Mouse (Mus musculus) lung, embryonic 15.5 days (tissue): Measurements from ENCODE around the gene Arfgef2. TPM values are rescaled to one million over a fixed set of nuclear protein-coding genes. Genes with fewer than 3 reads are reported as not detected.

Source experiments
- ATAC-seq: fragments of 200-750 bp; cut with Nextera tagmentation; 2 replicates; pipeline ENCODE4 v1.8.0; 2017; ENCODE audit warnings: moderate number of reproducible peaks, borderline replicate concordance; ENCODE audit not compliant: low FRiP score, low TSS enrichment; ENCODE audit errors: extremely low read depth
- H3K27ac ChIP-seq: fragments of 300-500 bp; sonication (generic); 2 replicates; pipeline ENCODE4 v1.5.1; 2015; ENCODE audit warnings: moderate library complexity, mild to moderate bottlenecking, inconsistent platforms
- H3K27me3 ChIP-seq: fragments of 300-500 bp; sonication (generic); 2 replicates; pipeline ENCODE4 v1.6.1; 2015; ENCODE audit warnings: inconsistent platforms
- H3K36me3 ChIP-seq: fragments of 300-500 bp; sonication (generic); 2 replicates; pipeline ENCODE4 v1.6.1; 2015; ENCODE audit warnings: inconsistent platforms
- H3K4me1 ChIP-seq: fragments of 300-500 bp; sonication (generic); 2 replicates; pipeline ENCODE4 v1.6.1; 2015; ENCODE audit warnings: inconsistent platforms
- H3K4me2 ChIP-seq: fragments of 300-500 bp; sonication (generic); 2 replicates; pipeline ENCODE4 v1.6.1; 2015; ENCODE audit warnings: inconsistent platforms, mild to moderate bottlenecking, moderate library complexity
- H3K4me3 ChIP-seq: fragments of 300-500 bp; sonication (generic); 2 replicates; pipeline ENCODE4 v1.5.1; 2015; ENCODE audit warnings: mild to moderate bottlenecking, inconsistent platforms
- H3K9ac ChIP-seq: fragments of 300-500 bp; sonication (generic); 2 replicates; pipeline ENCODE4 v1.6.1; 2015; ENCODE audit warnings: inconsistent platforms
- H3K9me3 ChIP-seq: fragments of 300-500 bp; sonication (generic); 2 replicates; pipeline ENCODE4 v1.6.1; 2016; ENCODE audit warnings: inconsistent platforms
- WGBS: fragments of 180-500 bp; shearing (Covaris S2); methylation state at CpG from one replicate; pipeline ENCODE4 v1.1.7; 2015; 5-methylcytosine and 5-hydroxymethylcytosine counted together
- polyA plus RNA-seq: library from polyadenylated mRNA; unstranded; fragments of >200 nt; fragmentation: Nextera tagmentation; extraction: Ambion mirVana; gene quantifications from 2 replicates; pipeline ENCODE4 v1.2.1, GENCODE M21; 2015

Gene Arfgef2
- polyA plus RNA-seq, 1 experiment from 2014 or later = 5.0 TPM

- 83% methylated on average over 13 of the region's 13 CpGs for WGBS
- ATAC-seq = no peak
- peaks cover 14% of the 10 kb centered on the region for H3K36me3 ChIP-seq
Observed at GRCm38 (mm10) chr2:166896368-166896767, 91.0 kb downstream of the Arfgef2 start.

GRCm38 (mm10) chr2:166896974-166897373 is 91.6 kb downstream of the Arfgef2 start:
- H3K4me3 ChIP-seq = no peak overlapping the region
- ATAC-seq = no peak
- peaks cover 11% of the 10 kb centered on the region for H3K36me3 ChIP-seq
- no peaks in the 10 kb centered on the region for H3K27me3 ChIP-seq
- H3K4me2 ChIP-seq = no peak overlapping the region
- 77% methylated on average over 12 of the region's 12 CpGs for WGBS
- no peak overlapping the region for H3K9ac ChIP-seq
- no peak overlapping the region for H3K27ac ChIP-seq
- no peaks in the 10 kb centered on the region for H3K4me1 ChIP-seq
- H3K9me3 ChIP-seq = no peaks in the 10 kb centered on the region

More at GRCm38 (mm10) chr2:166896368-166896767, 91.0 kb downstream of the Arfgef2 start:
- H3K27ac ChIP-seq = no peak overlapping the region
- H3K9ac ChIP-seq = no peak overlapping the region
- no peaks in the 10 kb centered on the region for H3K27me3 ChIP-seq
- H3K9me3 ChIP-seq = no peaks in the 10 kb centered on the region
- H3K4me2 ChIP-seq = no peak overlapping the region
- H3K4me1 ChIP-seq = no peaks in the 10 kb centered on the region
- no peak overlapping the region for H3K4me3 ChIP-seq

- H3K4me1 ChIP-seq = no peaks in the 10 kb centered on the region
- H3K9ac ChIP-seq = no peak overlapping the region
- no peak overlapping the region for H3K4me3 ChIP-seq
- WGBS = 83% methylated on average over 2 of the region's 2 CpGs
- ATAC-seq = no peak
- H3K27me3 ChIP-seq = no peaks in the 10 kb centered on the region
- H3K27ac ChIP-seq = no peak overlapping the region
- H3K9me3 ChIP-seq = no peaks in the 10 kb centered on the region
- H3K36me3 ChIP-seq = peaks cover 6% of the 10 kb centered on the region
- H3K4me2 ChIP-seq = no peak overlapping the region
Observed at GRCm38 (mm10) chr2:166899161-166899560, 93.8 kb downstream of the Arfgef2 start.

GRCm38 (mm10) chr2:166899746-166900145 is 94.4 kb downstream of the Arfgef2 start:
- Histone ChIP-seq H3K27ac (no peak overlapping the region), H3K4me3 (no peak overlapping the region), H3K4me1 (no peaks in the 10 kb centered on the region), H3K4me2 (no peak overlapping the region), H3K9me3 (no peaks in the 10 kb centered on the region), H3K9ac (no peak overlapping the region), H3K36me3 (peaks cover under 1% of the 10 kb centered on the region; the same call in 1 of the 2 replicates), H3K27me3 (no peaks in the 10 kb centered on the region)
- no peak for ATAC-seq
- 56% methylated on average over 3 of the region's 3 CpGs for WGBS

GRCm38 (mm10) chr2:166900792-166901505 is 95.6 kb downstream of the Arfgef2 start:
- Histone ChIP-seq H3K9me3 (no peaks in the 10 kb centered on the region), H3K4me1 (peaks cover 5% of the 10 kb centered on the region; the same call in 1 of the 2 replicates), H3K27me3 (no peaks in the 10 kb centered on the region), H3K27ac (no peak overlapping the region), H3K9ac (no peak overlapping the region), H3K4me2 (no peak overlapping the region), H3K36me3 (no peaks in the 10 kb centered on the region), H3K4me3 (no peak overlapping the region)
- ATAC-seq = no peak
- WGBS = 81% methylated on average over 8 of the region's 8 CpGs

- H3K4me2 ChIP-seq = no peak overlapping the region
- H3K9ac ChIP-seq = no peak overlapping the region
- 86% methylated on average over 6 of the region's 6 CpGs for WGBS
Observed at GRCm38 (mm10) chr2:166903719-166904282, 98.4 kb downstream of the Arfgef2 start.

GRCm38 (mm10) chr2:166905711-166906522 is 100.5 kb downstream of the Arfgef2 start, which contains the start of gene Cse1l:
Gene Cse1l, plus strand, starts transcription at chr2:166906040.
- under 1% methylated on average over 79 of the region's 80 CpGs for WGBS
- H3K4me3 ChIP-seq = peak within 1 kb of the TSS; percentile 85
- peaks cover 13% of the 10 kb centered on the region for H3K36me3 ChIP-seq
- peak within 1 kb of the TSS; percentile 93 for H3K9ac ChIP-seq
- peak; percentile 99 for ATAC-seq
- no peaks in the 10 kb centered on the region for H3K27me3 ChIP-seq
- peak within 1 kb of the TSS; percentile 80 for H3K4me2 ChIP-seq
- peaks cover 16% of the 10 kb centered on the region for H3K4me1 ChIP-seq
- no peaks in the 10 kb centered on the region for H3K9me3 ChIP-seq
- peak within 1 kb of the TSS; percentile 99 for H3K27ac ChIP-seq

More at GRCm38 (mm10) chr2:166903719-166904282, 98.4 kb downstream of the Arfgef2 start:
- Histone ChIP-seq H3K9me3 (no peaks in the 10 kb centered on the region), H3K4me1 (peaks cover 16% of the 10 kb centered on the region), H3K27ac (no peak overlapping the region), H3K4me3 (no peak overlapping the region), H3K36me3 (no peaks in the 10 kb centered on the region), H3K27me3 (no peaks in the 10 kb centered on the region)
- no peak for ATAC-seq

- Histone ChIP-seq H3K27ac (peak overlapping the region; percentile 99), H3K9ac (peak overlapping the region; percentile 93), H3K27me3 (no peaks in the 10 kb centered on the region), H3K4me2 (peak overlapping the region; percentile 80), H3K4me3 (peak overlapping the region; percentile 85), H3K4me1 (peaks cover 16% of the 10 kb centered on the region), H3K9me3 (no peaks in the 10 kb centered on the region), H3K36me3 (peaks cover 16% of the 10 kb centered on the region)
- no peak for ATAC-seq
- 0% methylated on average over 28 of the region's 28 CpGs for WGBS
Observed at GRCm38 (mm10) chr2:166906523-166907182, 101.3 kb downstream of the Arfgef2 start.

GRCm38 (mm10) chr2:166909729-166910128 is 104.3 kb downstream of the Arfgef2 start:
- Histone ChIP-seq H3K27me3 (no peaks in the 10 kb centered on the region), H3K9me3 (no peaks in the 10 kb centered on the region), H3K4me3 (no peak overlapping the region), H3K9ac (no peak overlapping the region), H3K4me1 (peaks cover 16% of the 10 kb centered on the region), H3K4me2 (no peak overlapping the region), H3K36me3 (peaks cover 16% of the 10 kb centered on the region), H3K27ac (no peak overlapping the region)
- no peak for ATAC-seq
- WGBS = 95% methylated on average over 3 of the region's 3 CpGs

GRCm38 (mm10) chr2:166910536-166910935 is 105.1 kb downstream of the Arfgef2 start:
- Histone ChIP-seq H3K4me1 (peaks cover 12% of the 10 kb centered on the region), H3K9me3 (no peaks in the 10 kb centered on the region), H3K4me3 (no peak overlapping the region), H3K36me3 (peaks cover 16% of the 10 kb centered on the region), H3K27me3 (no peaks in the 10 kb centered on the region), H3K9ac (no peak overlapping the region), H3K27ac (no peak overlapping the region), H3K4me2 (no peak overlapping the region)
- no peak for ATAC-seq
- 80% methylated on average over 8 of the region's 8 CpGs for WGBS

GRCm38 (mm10) chr2:166923971-166924370 is 118.6 kb downstream of the Arfgef2 start:
- H3K4me1 ChIP-seq = no peaks in the 10 kb centered on the region
- no peaks in the 10 kb centered on the region for H3K27me3 ChIP-seq
- WGBS = 92% methylated on average over 2 of the region's 2 CpGs
- H3K9ac ChIP-seq = no peak overlapping the region
- H3K4me2 ChIP-seq = no peak overlapping the region
- H3K27ac ChIP-seq = no peak overlapping the region
- H3K4me3 ChIP-seq = no peak overlapping the region
- no peaks in the 10 kb centered on the region for H3K9me3 ChIP-seq
- ATAC-seq = no peak
- peaks cover 76% of the 10 kb centered on the region for H3K36me3 ChIP-seq
